Mouse (Mus musculus) kidney, adult 2 months (tissue): ENCODE data around the gene Gch1.

ENCODE experiments used
- CTCF ChIP-seq: fragments of 200-500 bp; conservative IDR thresholded peaks from 2 replicates; pipeline ENCODE4 v1.5.1; 2011; ENCODE audit warnings: low read depth, mild to moderate bottlenecking, control low read depth, low read length, moderate library complexity, mixed read lengths; ENCODE audit not compliant: insufficient read depth, insufficient read length
- POLR2A ChIP-seq: fragments of 200-500 bp; IDR thresholded peaks from one replicate; pipeline ENCODE4 v1.6.1; 2011; ENCODE audit warnings: low read depth, low read length, control low read depth

GRCm38 (mm10) chr14:47104246-47105173 lies 84.7 kb downstream of the Gch1 start:
- TF ChIP-seq POLR2A (no peak), CTCF (no peak)
